Mouse (Mus musculus) erythroblast, embryonic 14.5 days (primary cell): ENCODE data around the gene Tspan33.

Experiments used
- GATA1 ChIP-seq: IDR thresholded peaks from 2 replicates; pipeline ENCODE4 v1.6.1; 2012; ENCODE audit warnings: low read length, inconsistent platforms, mixed read lengths
- TAL1 ChIP-seq: IDR thresholded peaks from 3 replicates; pipeline ENCODE4 v1.6.1; 2012; ENCODE audit warnings: low read length, inconsistent platforms, mixed read lengths

GRCm38 (mm10) chr6:29735689-29736451 lies 41.8 kb downstream of the Tspan33 start:
- TF ChIP-seq GATA1 (no peak), TAL1 (no peak)
